Mouse (Mus musculus) stomach, postnatal 0 days (tissue): ENCODE results near the gene Galnt7. TPM values are rescaled to one million over a fixed set of nuclear protein-coding genes. Genes with fewer than 3 reads are reported as not detected.

ENCODE experiments used
- ATAC-seq: fragments of 200-750 bp; cut with Nextera tagmentation; 2 replicates; pipeline ENCODE4 v1.8.0; 2017; ENCODE audit not compliant: low FRiP score, low TSS enrichment
- DNase-seq: peaks from one replicate; pipeline ENCODE4 v3.0.0-alpha.2; 2016; ENCODE audit warnings: low spot score
- H3K27ac ChIP-seq: fragments of 300-500 bp; sonication (generic); replicated peaks from 2 replicates; pipeline ENCODE4 v1.5.1; 2014; ENCODE audit warnings: mild to moderate bottlenecking, control low read depth
- H3K27me3 ChIP-seq: fragments of 300-500 bp; sonication (generic); 2 replicates; pipeline ENCODE4 v1.6.1; 2014; ENCODE audit warnings: low read length; ENCODE audit not compliant: control insufficient read depth, insufficient read depth
- H3K36me3 ChIP-seq: fragments of 300-500 bp; sonication (generic); 2 replicates; pipeline ENCODE4 v1.6.1; 2014; ENCODE audit warnings: low read length, mixed read lengths; ENCODE audit not compliant: control insufficient read depth, insufficient read depth
- H3K4me1 ChIP-seq: fragments of 300-500 bp; sonication (generic); replicated peaks from 2 replicates; pipeline ENCODE4 v1.6.1; 2014; ENCODE audit warnings: antibody characterized with exemption; ENCODE audit not compliant: control insufficient read depth, insufficient read depth
- H3K4me2 ChIP-seq: fragments of 300-500 bp; sonication (generic); replicated peaks from 2 replicates; pipeline ENCODE4 v1.6.1; 2014; ENCODE audit warnings: low read depth, mild to moderate bottlenecking, control low read depth, moderate library complexity
- H3K4me3 ChIP-seq: fragments of 300-500 bp; sonication (generic); 2 replicates; pipeline ENCODE4 v1.5.1; 2014; ENCODE audit warnings: low read depth, low read length, control low read depth
- H3K9ac ChIP-seq: fragments of 300-500 bp; sonication (generic); 2 replicates; pipeline ENCODE4 v1.6.1; 2014; ENCODE audit warnings: mild to moderate bottlenecking, low read length, control low read depth, mixed read lengths
- H3K9me3 ChIP-seq: fragments of 300-500 bp; sonication (generic); 2 replicates; pipeline ENCODE4 v1.6.1; 2016; ENCODE audit warnings: low read length; ENCODE audit not compliant: control insufficient read depth
- CTCF ChIP-seq: IDR thresholded peaks from 2 replicates; pipeline ENCODE4 v1.5.1; 2016; ENCODE audit warnings: antibody characterized with exemption, low read depth, mild to moderate bottlenecking, moderate library complexity
- EP300 ChIP-seq: optimal IDR thresholded peaks from 2 replicates; pipeline ENCODE3; 2016; ENCODE audit warnings: antibody characterized with exemption
- WGBS: fragments of 180-500 bp; shearing (Covaris S2); extraction: QIAGEN DNeasy Blood & Tissue Kit; methylation state at CpG from one replicate; pipeline ENCODE4 v1.1.7; 2014; 5-methylcytosine and 5-hydroxymethylcytosine counted together
- polyA plus RNA-seq: library from polyadenylated mRNA; unstranded; fragments of >200 nt; fragmentation: Nextera tagmentation; extraction: Ambion mirVana; gene quantifications from 2 replicates; pipeline ENCODE4 v1.2.1, GENCODE M21; 2015

The Galnt7 gene
- polyA plus RNA-seq, 1 experiment from 2014 or later, result 30.6 TPM

- ATAC-seq, result no peak
- 80% methylated on average over 6 of the region's 6 CpGs for WGBS
- no peak overlapping the region for H3K9ac ChIP-seq
Measured at GRCm38 (mm10) chr8:57650216-57650615, 2.6 kb downstream of the Galnt7 start.

GRCm38 (mm10) chr8:57647566-57647965 lies 5.3 kb downstream of the Galnt7 start:
- H3K9me3 ChIP-seq, result no peaks in the 10 kb centered on the region
- H3K27ac ChIP-seq, result no peak overlapping the region
- no peak overlapping the region for H3K9ac ChIP-seq
- 49% methylated on average over 3 of the region's 3 CpGs for WGBS
- H3K27me3 ChIP-seq, result no peaks in the 10 kb centered on the region
- no peak for DNase-seq
- H3K4me1 ChIP-seq, result no peaks in the 10 kb centered on the region
- no peak overlapping the region for H3K4me2 ChIP-seq
- H3K36me3 ChIP-seq, result no peaks in the 10 kb centered on the region
- H3K4me3 ChIP-seq, result no peak overlapping the region
- TF ChIP-seq EP300, result no peak
- TF ChIP-seq CTCF, result no peak
- no peak for ATAC-seq

More at GRCm38 (mm10) chr8:57650216-57650615, 2.6 kb downstream of the Galnt7 start:
- Histone ChIP-seq H3K36me3 (no peaks in the 10 kb centered on the region), H3K4me1 (no peaks in the 10 kb centered on the region), H3K27ac (peak overlapping the region; percentile 1; the same call in 1 of the 2 replicates), H3K4me2 (peak overlapping the region; percentile 93), H3K27me3 (no peaks in the 10 kb centered on the region), H3K4me3 (peak overlapping the region; percentile 0; the same call in 1 of the 2 replicates), H3K9me3 (no peaks in the 10 kb centered on the region)
- no peak for TF ChIP-seq CTCF
- no peak for DNase-seq

- ATAC-seq, result no peak
Measured at GRCm38 (mm10) chr8:57644281-57644680, 8.6 kb downstream of the Galnt7 start.

GRCm38 (mm10) chr8:57642722-57643121 lies 10.1 kb downstream of the Galnt7 start:
- no peak overlapping the region for H3K9ac ChIP-seq
- H3K27me3 ChIP-seq, result no peaks in the 10 kb centered on the region
- H3K4me2 ChIP-seq, result no peak overlapping the region
- TF ChIP-seq CTCF (no peak), EP300 (no peak)
- H3K9me3 ChIP-seq, result no peaks in the 10 kb centered on the region
- DNase-seq (no peak), ATAC-seq (no peak)
- 81% methylated on average over 5 of the region's 5 CpGs for WGBS
- no peaks in the 10 kb centered on the region for H3K36me3 ChIP-seq
- no peak overlapping the region for H3K27ac ChIP-seq
- H3K4me3 ChIP-seq, result no peak overlapping the region
- no peaks in the 10 kb centered on the region for H3K4me1 ChIP-seq

More at GRCm38 (mm10) chr8:57644281-57644680, 8.6 kb downstream of the Galnt7 start:
- no peaks in the 10 kb centered on the region for H3K27me3 ChIP-seq
- no peaks in the 10 kb centered on the region for H3K4me1 ChIP-seq
- no peak overlapping the region for H3K4me2 ChIP-seq
- TF ChIP-seq EP300 (no peak), CTCF (no peak)
- 46% methylated on average over 6 of the region's 6 CpGs for WGBS
- no peak overlapping the region for H3K9ac ChIP-seq
- H3K36me3 ChIP-seq, result no peaks in the 10 kb centered on the region
- no peak overlapping the region for H3K4me3 ChIP-seq
- no peak for DNase-seq
- no peaks in the 10 kb centered on the region for H3K9me3 ChIP-seq
- H3K27ac ChIP-seq, result no peak overlapping the region

DNA sequence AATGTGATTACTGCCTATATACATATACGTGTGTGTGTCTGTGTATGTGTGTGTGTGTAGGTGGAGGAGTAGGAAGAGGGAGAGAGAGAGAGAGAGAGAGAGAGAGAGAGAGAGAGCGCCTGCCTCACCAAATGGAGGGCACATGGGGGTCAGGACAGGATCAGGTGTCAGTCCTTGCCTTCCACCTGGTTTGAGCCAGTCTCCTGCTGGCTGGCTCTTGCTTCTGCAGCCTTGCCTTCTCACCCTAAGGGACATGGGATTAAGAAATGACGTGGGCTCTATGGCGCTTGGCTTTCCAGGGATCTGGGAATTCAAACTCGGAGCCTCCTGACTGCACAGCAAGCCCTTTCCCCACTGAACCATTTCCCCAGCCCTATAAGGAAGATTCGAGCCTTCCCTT lies 13.9 kb downstream of the Galnt7 start:
- peak; percentile 57; the same call in 1 of the 2 replicates for ATAC-seq
- TF ChIP-seq CTCF, result no peak
- no peak for TF ChIP-seq EP300
- Histone ChIP-seq H3K36me3 (no peaks in the 10 kb centered on the region), H3K27ac (no peak overlapping the region), H3K9ac (no peak overlapping the region), H3K27me3 (no peaks in the 10 kb centered on the region), H3K9me3 (no peaks in the 10 kb centered on the region), H3K4me1 (no peaks in the 10 kb centered on the region), H3K4me2 (no peak overlapping the region), H3K4me3 (no peak overlapping the region)
- 65% methylated on average over 6 of the region's 6 CpGs for WGBS
- DNase-seq, result no peak

DNA sequence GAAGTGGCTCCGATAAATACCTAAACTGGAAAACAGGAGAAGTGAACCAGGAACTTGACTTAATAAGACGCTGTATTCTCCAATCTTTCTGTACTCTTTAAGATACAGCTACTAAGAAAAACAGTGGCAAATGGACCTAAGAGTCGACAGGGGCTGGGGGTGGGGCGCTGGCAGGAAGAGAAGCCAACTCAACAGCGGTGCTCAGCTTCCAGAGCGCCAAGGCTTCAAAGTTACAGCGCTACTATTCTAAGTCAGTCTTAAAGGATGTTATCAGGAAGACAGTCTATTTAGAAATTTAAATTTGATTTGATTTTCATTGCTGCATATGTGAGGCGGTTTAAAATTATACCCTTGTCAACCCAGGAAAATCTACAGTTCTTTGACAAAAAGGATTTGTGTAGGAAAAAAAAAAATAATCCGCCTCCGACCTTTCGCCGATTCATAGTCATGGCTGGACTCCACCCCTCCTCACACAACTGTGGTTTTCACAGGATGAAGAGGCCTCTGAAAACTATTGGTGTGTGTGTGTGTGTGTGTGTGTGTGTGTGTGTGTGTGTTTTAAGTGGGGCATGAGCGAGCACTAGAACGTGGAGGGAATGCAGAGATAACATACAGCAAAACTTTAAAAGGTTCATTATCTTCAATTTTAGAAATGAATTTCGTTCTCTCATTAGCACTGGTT lies 15.1 kb downstream of the Galnt7 start:
- Histone ChIP-seq H3K4me3 (no peak overlapping the region), H3K27ac (no peak overlapping the region), H3K4me1 (no peaks in the 10 kb centered on the region), H3K9ac (no peak overlapping the region), H3K27me3 (no peaks in the 10 kb centered on the region), H3K9me3 (no peaks in the 10 kb centered on the region), H3K4me2 (no peak overlapping the region), H3K36me3 (no peaks in the 10 kb centered on the region)
- TF ChIP-seq EP300, result no peak
- no peak for TF ChIP-seq CTCF
- ATAC-seq (no peak), DNase-seq (no peak)
- 79% methylated on average over 15 of the region's 15 CpGs for WGBS
